Mouse (Mus musculus): ENCODE results near the gene Rpl27a.

GRCm38 (mm10) chr7:109562676-109563075 is 43.7 kb downstream of the Rpl27a start:
- TF ChIP-seq POLR2A (IDR thresholded peaks at IDR 0.05; ENCODE audit: insufficient read depth, low read length) (no peak), CTCF (IDR thresholded peaks at IDR 0.05; ENCODE audit: low read depth, low read length) (no peak)
